In the genomic region with DNA sequence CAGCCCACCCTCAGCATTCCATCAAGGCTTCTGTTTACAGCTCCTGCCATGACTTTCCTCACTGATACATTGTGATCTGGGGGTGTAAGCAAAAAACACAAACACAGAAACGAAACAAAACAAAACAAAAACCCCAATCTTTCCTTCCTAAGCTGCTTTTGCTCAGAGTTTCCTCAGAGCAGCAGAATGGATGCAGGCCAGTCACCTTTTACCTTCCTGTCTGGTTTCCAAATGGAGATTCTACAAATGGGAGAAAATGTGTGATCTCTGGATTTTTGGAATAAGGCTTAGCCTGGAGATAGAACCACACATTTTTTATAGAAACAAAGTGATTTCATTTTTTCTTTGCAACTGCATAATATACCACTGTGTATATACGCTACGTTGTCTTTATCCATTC, we compare ENCODE assay signal across 24 mouse cellular contexts.
DNase-seq lines count a peak whose midpoint lies in the region; ATAC-seq and TF ChIP-seq lines count a peak whose summit lies in the region.
"Had no signal": no experiment of that assay in that cellular context is flagged by ENCODE, and none has a peak within 500 bp of the region (broad histone marks: within the 10 kb centered on the region; RNA-seq: fewer than 3 reads in every experiment).

No protein-coding gene starts in this region.

- no peak for TF ChIP-seq POLR2A in kidney, adult 2 months (IDR thresholded peaks at IDR 0.05; ENCODE audit: low read depth, low read length)

- no peaks in the 10 kb centered on the region for H3K9me3 ChIP-seq in kidney, embryonic 15.5 days (replicated peaks)
- no peaks in the 10 kb centered on the region for H3K9me3 ChIP-seq in lung, embryonic 14.5 days (ENCODE audit: low read depth, low read length)
- no peaks in the 10 kb centered on the region for H3K9me3 ChIP-seq in forebrain, embryonic 10.5 days
- H3K9me3 ChIP-seq: embryonic facial prominence, embryonic 12.5 days; embryonic facial prominence, embryonic 15.5 days; forebrain, embryonic 12.5 days; heart, embryonic 10.5 days; heart, embryonic 13.5 days; hindbrain, embryonic 12.5 days; hindbrain, embryonic 15.5 days had no signal

- 83% methylated on average over 3 of the region's 3 CpGs for WGBS in kidney, adult 2 months
- 82% methylated on average over 3 of the region's 3 CpGs for WGBS in kidney, embryonic 15.5 days
- WGBS in lung, embryonic 14.5 days = 80% methylated on average over 3 of the region's 3 CpGs
- 88% methylated on average over 3 of the region's 3 CpGs for WGBS in forebrain, embryonic 10.5 days

- H3K4me2 ChIP-seq in kidney, embryonic 15.5 days = no peak overlapping the region
- no peak overlapping the region for H3K4me2 ChIP-seq in lung, embryonic 14.5 days
- H3K4me2 ChIP-seq: embryonic facial prominence, embryonic 12.5 days; embryonic facial prominence, embryonic 15.5 days; forebrain, embryonic 12.5 days; heart, embryonic 13.5 days; hindbrain, embryonic 12.5 days; hindbrain, embryonic 15.5 days had no signal

- no peak for TF ChIP-seq CTCF in kidney, adult 2 months (conservative IDR thresholded peaks at IDR 0.05; ENCODE audit: insufficient read depth, insufficient read length, low read depth, low read length)
- no peak for TF ChIP-seq CTCF in lung, embryonic 14.5 days (IDR thresholded peaks at IDR 0.05; ENCODE audit: low read depth)

- no peak overlapping the region for H3K4me3 ChIP-seq in kidney, adult 2 months (ENCODE audit: insufficient read depth, low read depth, low read length)
- H3K4me3 ChIP-seq in kidney, embryonic 15.5 days (replicated peaks) = no peak overlapping the region
- no peak overlapping the region for H3K4me3 ChIP-seq in lung, embryonic 14.5 days (ENCODE audit: low read depth, low read length)
- no peak overlapping the region for H3K4me3 ChIP-seq in forebrain, embryonic 10.5 days
- H3K4me3 ChIP-seq: embryonic facial prominence, embryonic 12.5 days; embryonic facial prominence, embryonic 15.5 days; forebrain, embryonic 12.5 days; heart, adult 2 months; heart, embryonic 10.5 days; heart, embryonic 13.5 days; hindbrain, embryonic 12.5 days; hindbrain, embryonic 15.5 days had no signal

- H3K36me3 ChIP-seq in kidney, adult 2 months (ENCODE audit: control insufficient read depth, insufficient read depth, low read length) = no peaks in the 10 kb centered on the region
- H3K36me3 ChIP-seq in kidney, embryonic 15.5 days = no peaks in the 10 kb centered on the region
- H3K36me3 ChIP-seq in lung, embryonic 14.5 days (ENCODE audit: insufficient read depth) = no peaks in the 10 kb centered on the region
- no peaks in the 10 kb centered on the region for H3K36me3 ChIP-seq in forebrain, embryonic 10.5 days (replicated peaks)
- H3K36me3 ChIP-seq: embryonic facial prominence, embryonic 12.5 days; embryonic facial prominence, embryonic 15.5 days; forebrain, embryonic 12.5 days; heart, embryonic 10.5 days; heart, embryonic 13.5 days; hindbrain, embryonic 12.5 days; hindbrain, embryonic 15.5 days had no signal

- ATAC-seq in kidney, embryonic 15.5 days (replicated peaks; ENCODE audit: low FRiP score) = no peak
- ATAC-seq in lung, embryonic 14.5 days (ENCODE audit: insufficient read depth) = no peak
- ATAC-seq: activated CD4-positive, CD25-positive, alpha-beta regulatory T cell, adult 4 months; forebrain, embryonic 16.5 days; intestine, postnatal 0 days had no signal

- no peaks in the 10 kb centered on the region for H3K27me3 ChIP-seq in kidney, adult 2 months (replicated peaks; ENCODE audit: control insufficient read depth, insufficient read depth, low read length)
- H3K27me3 ChIP-seq in kidney, embryonic 15.5 days = no peaks in the 10 kb centered on the region
- H3K27me3 ChIP-seq in lung, embryonic 14.5 days (ENCODE audit: insufficient read depth, low read length) = no peaks in the 10 kb centered on the region
- H3K27me3 ChIP-seq in forebrain, embryonic 10.5 days (ENCODE audit: poor library complexity, severe bottlenecking) = no peaks in the 10 kb centered on the region
- H3K27me3 ChIP-seq: embryonic facial prominence, embryonic 12.5 days; embryonic facial prominence, embryonic 15.5 days; forebrain, embryonic 12.5 days; heart, embryonic 13.5 days; hindbrain, embryonic 12.5 days; hindbrain, embryonic 15.5 days had no signal

- peak; percentile 20 for DNase-seq in adrenal gland, postnatal 10 days
- DNase-seq in adrenal gland, postnatal 25 days = no peak
- DNase-seq in kidney, adult 2 months = peak; percentile 8
- DNase-seq in lung, embryonic 14.5 days = peak; percentile 17
- DNase-seq in lung, postnatal 14 days = no peak
- no peak for DNase-seq in forebrain, embryonic 10.5 days (ENCODE audit: extremely low spot score, low spot score)
- no peak for DNase-seq in heart, postnatal 4 days
- DNase-seq: cerebellum, adult 11 months; cerebellum, adult 9-11 months; gastrocnemius, postnatal 10 days; gastrocnemius, postnatal 36 days; heart, adult 2 months; heart, postnatal 14 days had no signal

- H3K27ac ChIP-seq in kidney, adult 2 months (ENCODE audit: insufficient read depth, low read depth, low read length) = no peak overlapping the region
- H3K27ac ChIP-seq in kidney, embryonic 15.5 days = no peak overlapping the region
- H3K27ac ChIP-seq in lung, embryonic 14.5 days (ENCODE audit: low read depth) = no peak overlapping the region
- H3K27ac ChIP-seq in forebrain, embryonic 10.5 days = no peak overlapping the region
- H3K27ac ChIP-seq: embryonic facial prominence, embryonic 12.5 days; embryonic facial prominence, embryonic 15.5 days; forebrain, embryonic 12.5 days; heart, adult 2 months; heart, embryonic 10.5 days; heart, embryonic 13.5 days; hindbrain, embryonic 12.5 days; hindbrain, embryonic 15.5 days had no signal

- H3K9ac ChIP-seq in kidney, embryonic 15.5 days = no peak overlapping the region
- H3K9ac ChIP-seq in lung, embryonic 14.5 days = no peak overlapping the region
- H3K9ac ChIP-seq: embryonic facial prominence, embryonic 12.5 days; embryonic facial prominence, embryonic 15.5 days; forebrain, embryonic 12.5 days; heart, embryonic 13.5 days; hindbrain, embryonic 12.5 days; hindbrain, embryonic 15.5 days had no signal

- H3K4me1 ChIP-seq in kidney, adult 2 months (ENCODE audit: control insufficient read depth, insufficient read depth, low read length) = no peaks in the 10 kb centered on the region
- H3K4me1 ChIP-seq in kidney, embryonic 15.5 days = 0 out of 2 replicates have a peak, but pooled peaks cover 6% of the 10 kb centered on the region
- no peaks in the 10 kb centered on the region for H3K4me1 ChIP-seq in lung, embryonic 14.5 days (ENCODE audit: insufficient read depth)
- no peaks in the 10 kb centered on the region for H3K4me1 ChIP-seq in forebrain, embryonic 10.5 days
- H3K4me1 ChIP-seq: embryonic facial prominence, embryonic 12.5 days; embryonic facial prominence, embryonic 15.5 days; forebrain, embryonic 12.5 days; heart, embryonic 10.5 days; hindbrain, embryonic 12.5 days had no signal

Comparison
In these comparisons a context has a peak if more than half of its experiments do, and no peak if none do; other contexts are left out.
1. DNase-seq: peak in adrenal gland, postnatal 10 days (single experiment), kidney, adult 2 months (single experiment) and lung, embryonic 14.5 days (single experiment); none in adrenal gland, postnatal 25 days (single experiment), lung, postnatal 14 days (single experiment), forebrain, embryonic 10.5 days (single experiment) and heart, postnatal 4 days (single experiment).